Mouse (Mus musculus) olfactory bulb, adult 2 months (tissue): ENCODE data around the gene Crtac1. TPM values are rescaled to one million over a fixed set of nuclear protein-coding genes. Genes with fewer than 3 reads are reported as not detected.

Experiments
- H3K27ac ChIP-seq: fragments of 200-500 bp; 2 replicates; pipeline ENCODE4 v1.5.1; 2012; ENCODE audit warnings: low read depth, low read length; ENCODE audit not compliant: insufficient read depth
- H3K4me1 ChIP-seq: fragments of 200-500 bp; 2 replicates; pipeline ENCODE4 v1.6.1; 2012; ENCODE audit warnings: low read length; ENCODE audit not compliant: control insufficient read depth, insufficient read depth
- H3K4me3 ChIP-seq: fragments of 200-500 bp; 2 replicates; pipeline ENCODE4 v1.5.1; 2012; ENCODE audit warnings: mild to moderate bottlenecking, low read depth, low read length, moderate library complexity; ENCODE audit not compliant: insufficient read depth
- CTCF ChIP-seq: fragments of 200-500 bp; IDR thresholded peaks from 2 replicates; pipeline ENCODE4 v1.5.1; 2012; ENCODE audit warnings: low read depth, mild to moderate bottlenecking, low read length, moderate library complexity; ENCODE audit not compliant: insufficient read depth
- POLR2A ChIP-seq: fragments of 200-500 bp; IDR thresholded peaks from 2 replicates; pipeline ENCODE4 v1.6.1; 2012; ENCODE audit warnings: mild to moderate bottlenecking, low read depth, low read length, moderate library complexity; ENCODE audit not compliant: insufficient read depth
- WGBS: fragments of 180-500 bp; shearing (Covaris S2); methylation state at CpG from one replicate; pipeline ENCODE4 v1.1.7; 2018; 5-methylcytosine and 5-hydroxymethylcytosine counted together
- polyA plus RNA-seq: library from polyadenylated mRNA; stranded (reverse); fragments of >200 nt; gene quantifications from 2 replicates; pipeline ENCODE4 v1.2.4, GENCODE M21; 2012; ENCODE audit warnings: low replicate concordance; ENCODE audit not compliant: missing spikeins, insufficient read depth, insufficient read length

Crtac1 gene
- polyA plus RNA-seq, 1 experiment = not detected

GRCm38 (mm10) chr19:42249976-42250914 is 181.3 kb downstream of the Crtac1 start:
- TF ChIP-seq POLR2A (no peak), CTCF (no peak)
- Histone ChIP-seq H3K4me1 (peaks cover 12% of the 10 kb centered on the region), H3K4me3 (no peak overlapping the region), H3K27ac (no peak overlapping the region)
- WGBS = 33% methylated on average over 11 of the region's 11 CpGs

- TF ChIP-seq CTCF = no peak
- TF ChIP-seq POLR2A = no peak
- Histone ChIP-seq H3K4me3 (no peak within 1 kb of the TSS), H3K4me1 (peaks cover 10% of the 10 kb centered on the region), H3K27ac (no peak within 1 kb of the TSS)
- 95% methylated on average over 3 of the region's 3 CpGs for WGBS
These were observed 184.1 kb downstream of the Crtac1 start, which contains the start of gene Golga7b for GRCm38 (mm10) chr19:42247519-42247918. Gene Golga7b, plus strand, starts transcription at chr19:42247574.

- WGBS = 31% methylated on average over 5 of the region's 5 CpGs
- H3K4me1 ChIP-seq = peaks cover 10% of the 10 kb centered on the region
- no peak for TF ChIP-seq POLR2A
- no peak for TF ChIP-seq CTCF
- no peak overlapping the region for H3K27ac ChIP-seq
- H3K4me3 ChIP-seq = no peak overlapping the region
These were observed 185.0 kb downstream of the Crtac1 start for GRCm38 (mm10) chr19:42246626-42247025.

- no peak overlapping the region for H3K4me3 ChIP-seq
- TF ChIP-seq POLR2A (no peak), CTCF (no peak)
- no peak overlapping the region for H3K27ac ChIP-seq
- peaks cover 21% of the 10 kb centered on the region for H3K4me1 ChIP-seq
- 65% methylated on average over 3 of the region's 3 CpGs for WGBS
These were observed 188.2 kb downstream of the Crtac1 start for GRCm38 (mm10) chr19:42243401-42243800.

- TF ChIP-seq CTCF = no peak
- TF ChIP-seq POLR2A = no peak
- no peak overlapping the region for H3K27ac ChIP-seq
- peaks cover 27% of the 10 kb centered on the region for H3K4me1 ChIP-seq
- H3K4me3 ChIP-seq = no peak overlapping the region
- WGBS = 52% methylated on average over 8 of the region's 8 CpGs
These were observed 190.7 kb downstream of the Crtac1 start for GRCm38 (mm10) chr19:42240881-42241280.

- 38% methylated on average over 7 of the region's 7 CpGs for WGBS
- H3K4me3 ChIP-seq = no peak overlapping the region
- H3K27ac ChIP-seq = peak overlapping the region; percentile 81
- TF ChIP-seq CTCF = no peak
- no peak for TF ChIP-seq POLR2A
- H3K4me1 ChIP-seq = peaks cover 27% of the 10 kb centered on the region
These were observed 193.3 kb downstream of the Crtac1 start for GRCm38 (mm10) chr19:42238341-42238715.

GRCm38 (mm10) chr19:42237602-42238340 is 193.8 kb downstream of the Crtac1 start:
- Histone ChIP-seq H3K4me3 (no peak overlapping the region), H3K4me1 (peaks cover 27% of the 10 kb centered on the region), H3K27ac (peak overlapping the region; percentile 81)
- TF ChIP-seq POLR2A (no peak), CTCF (no peak)
- 8% methylated on average over 4 of the region's 4 CpGs for WGBS

Other genes with a start within 250 kb of the Crtac1 start
- not detected in 2 replicates for gene Sfrp5, start 229.5 kb downstream of the Crtac1 start, polyA plus RNA-seq
- gene Golga7b, start 184.2 kb downstream of the Crtac1 start, polyA plus RNA-seq = not detected in 2 replicates
- gene R3hcc1l, start 87.0 kb upstream of the Crtac1 start, polyA plus RNA-seq = not detected in 2 replicates
- gene Loxl4, start 181.0 kb upstream of the Crtac1 start, polyA plus RNA-seq = not detected in 2 replicates